Mouse (Mus musculus) mature B cell (primary cell): ENCODE data around the gene Olfr1162.
"Not testable (repeated sequence)": the region's sequence is repeated elsewhere in the genome, so short reads cannot be mapped to it uniquely, and the experiment has no call there.

Experiments used
- in situ Hi-C: fragments of 300-500 bp; cut with MboI; formaldehyde crosslinking; loops from 2 replicates; pipeline ENCODE4 v1.14.3; 2019

The Olfr1162 gene

DNA sequence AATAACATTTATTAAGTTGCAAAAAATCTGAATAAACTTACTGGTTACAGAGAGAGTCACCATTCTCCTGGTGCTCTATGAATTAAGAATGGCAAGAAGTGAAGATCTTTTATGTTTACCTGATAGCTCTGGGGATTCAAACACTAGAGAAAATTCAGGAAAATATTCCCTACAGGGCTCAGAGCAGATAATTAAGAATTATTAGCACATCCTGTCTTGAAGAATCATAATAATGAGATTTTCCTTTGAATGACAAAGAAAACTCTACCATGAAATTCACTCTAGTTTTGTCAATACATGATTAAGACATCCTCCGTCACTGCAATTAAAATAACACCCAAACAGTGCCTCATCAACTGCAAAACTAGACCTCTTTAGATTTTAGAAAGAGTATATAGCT, at the start of gene Olfr1162:
Gene Olfr1162 (minus strand): TSS at position 101 of the 400 bp plus-strand sequence.
- in situ Hi-C loops, result no loop called here

DNA sequence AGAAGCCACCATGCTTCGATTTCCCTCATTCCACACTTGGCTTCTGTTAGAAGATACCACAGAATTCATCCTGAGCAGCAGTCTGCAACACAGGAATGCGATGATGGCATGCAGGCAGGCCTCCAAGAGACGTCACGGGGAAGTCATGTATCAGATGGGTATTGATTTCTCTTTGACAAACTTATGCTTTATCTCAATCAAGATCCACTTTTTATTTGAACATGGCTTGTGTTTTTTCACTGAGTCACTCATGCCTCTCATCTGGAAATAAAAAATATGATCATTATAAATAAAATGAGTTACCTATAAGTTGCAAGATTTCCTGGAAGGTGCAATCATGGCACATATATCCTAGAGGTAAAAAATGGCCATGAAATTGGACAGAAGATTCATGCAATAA, 42.9 kb upstream of the Olfr1162 start, which contains the start of gene Olfr1164:
Gene Olfr1164 (minus strand): TSS at position 101 of the 400 bp plus-strand sequence.
- in situ Hi-C loops, result no loop called here

DNA sequence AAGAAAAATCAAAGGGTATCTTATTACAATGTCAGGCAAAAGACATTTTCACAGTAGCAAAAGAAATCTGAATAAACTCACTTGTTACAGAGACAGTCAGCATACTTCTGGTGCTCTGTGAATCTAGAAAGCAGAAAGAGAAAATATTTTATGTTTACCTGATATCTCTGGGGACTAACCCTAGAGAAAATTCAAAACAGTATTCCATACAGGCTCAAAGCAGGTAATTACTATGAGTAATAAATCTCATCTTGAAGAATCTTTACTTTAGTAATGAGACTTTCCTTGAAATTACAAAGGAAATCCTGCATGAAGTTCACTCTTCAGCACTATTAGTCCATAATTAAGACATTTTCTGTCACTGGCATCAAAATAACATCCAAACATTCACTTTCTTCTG, 20.8 kb upstream of the Olfr1162 start, which contains the start of gene Olfr1163:
Gene Olfr1163 (minus strand): TSS at position 101 of the 400 bp plus-strand sequence.
- in situ Hi-C loops, result no loop called here

DNA sequence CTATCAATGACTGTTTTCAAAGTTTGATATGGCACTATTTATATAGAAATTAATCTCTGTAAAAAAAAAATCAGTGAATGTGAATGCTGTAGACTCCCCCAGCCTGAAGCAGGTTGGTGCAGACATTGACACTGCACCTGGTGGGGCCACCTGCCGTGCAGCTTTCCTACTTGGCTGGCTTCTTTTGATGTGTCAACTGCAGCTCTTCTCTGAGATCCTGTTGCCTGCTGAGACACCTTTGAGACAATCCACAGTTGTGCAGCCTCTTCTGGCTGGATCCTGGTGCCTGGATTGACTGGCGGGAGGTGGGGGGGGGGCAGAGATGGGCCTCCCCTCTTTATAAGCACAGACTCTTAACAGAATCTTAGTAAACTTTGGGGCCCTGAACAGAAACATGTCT, 12.7 kb upstream of the Olfr1162 start:
- in situ Hi-C loops, result no loop called here

DNA sequence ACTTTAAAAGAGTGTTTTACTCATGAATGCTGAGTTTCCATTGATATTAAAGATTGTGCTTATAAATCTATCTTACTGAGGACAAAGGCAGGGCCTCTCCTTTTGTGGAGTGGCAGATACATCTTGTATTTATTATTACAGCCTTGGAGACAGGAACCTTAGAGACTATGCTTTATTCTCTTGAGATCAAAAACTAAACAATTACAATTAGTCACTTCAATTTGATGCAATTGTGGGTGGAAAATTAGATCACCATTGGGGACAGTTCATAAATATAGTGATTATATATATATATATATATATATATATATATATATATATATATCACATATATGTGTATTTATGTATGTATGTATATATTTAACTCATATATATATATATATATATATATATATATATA, 13.3 kb downstream of the Olfr1162 start, which contains the start of gene Olfr73:
Gene Olfr73 (minus strand): TSS at position 101 of the 400 bp plus-strand sequence.
- in situ Hi-C loops, result no loop called here

DNA sequence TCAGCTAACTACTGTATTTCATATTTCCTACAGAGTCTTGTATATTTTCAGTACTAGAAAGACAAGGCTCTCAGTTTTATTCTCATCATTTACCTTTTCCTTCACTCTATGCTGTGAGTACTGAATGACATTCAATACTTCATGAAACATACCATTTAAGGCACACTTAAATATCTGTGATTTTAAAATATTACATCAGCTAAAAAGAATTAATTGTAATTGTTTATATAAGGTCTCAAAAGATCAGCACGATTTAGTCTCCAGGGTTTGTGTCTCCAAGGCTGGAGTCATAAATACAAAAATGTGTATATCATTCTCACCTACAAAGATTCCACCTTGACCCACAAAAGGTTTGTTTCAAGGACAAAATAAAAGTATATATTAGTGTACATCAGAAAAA, 28.5 kb downstream of the Olfr1162 start, which contains the start of gene Olfr1161:
Gene Olfr1161 (plus strand): TSS at position 301 of the 400 bp plus-strand sequence.
- in situ Hi-C loops, result not testable (repeated sequence)

DNA sequence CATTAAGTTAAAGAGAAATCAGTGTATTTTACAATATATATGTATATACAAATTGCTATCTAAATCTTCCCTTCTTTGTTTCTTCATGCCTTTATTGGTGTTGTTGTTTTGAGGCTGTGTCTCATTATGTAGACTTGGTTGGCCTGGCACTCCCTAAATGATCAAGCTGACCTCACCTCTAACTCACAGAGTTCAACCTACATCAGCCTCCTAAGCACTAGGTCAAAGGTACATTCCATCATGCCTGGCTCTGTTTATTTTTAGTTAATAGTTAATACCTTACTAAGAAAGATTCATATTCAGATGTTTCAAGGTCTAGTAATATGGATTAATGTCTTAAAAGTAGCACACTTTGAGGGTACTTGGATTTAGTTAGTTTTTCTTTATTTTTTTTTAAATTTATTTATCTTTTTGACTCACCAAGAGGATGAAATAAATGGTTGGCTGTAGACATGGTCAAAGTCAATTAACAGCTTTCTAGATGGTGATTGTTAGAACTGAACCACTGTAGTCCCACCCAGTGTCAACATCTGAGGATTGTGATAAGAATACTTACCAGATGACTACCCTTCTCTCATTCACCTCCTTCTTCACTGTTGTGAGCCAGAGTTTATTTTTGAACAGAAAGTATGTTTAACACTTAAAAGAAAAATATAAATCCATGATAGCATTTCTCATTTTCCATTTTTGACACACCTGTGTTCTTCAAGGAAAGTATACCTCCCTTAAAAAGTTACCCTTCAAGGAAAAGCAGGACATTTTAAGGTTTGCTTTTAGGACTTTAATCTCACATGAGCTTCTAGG, 43.2 kb downstream of the Olfr1162 start, which contains the start of gene Olfr1160:
Gene Olfr1160 (minus strand): TSS at position 754 of the 804 bp plus-strand sequence.
- in situ Hi-C loops, result no loop called here
